Mouse (Mus musculus) stomach, postnatal 0 days (tissue): ENCODE measurements around the gene Pgs1.

Experiments
- CTCF ChIP-seq: IDR thresholded peaks from 2 replicates; pipeline ENCODE4 v1.5.1; 2016; ENCODE audit warnings: antibody characterized with exemption, low read depth, mild to moderate bottlenecking, moderate library complexity
- EP300 ChIP-seq: optimal IDR thresholded peaks from 2 replicates; pipeline ENCODE3; 2016; ENCODE audit warnings: antibody characterized with exemption

GRCm38 (mm10) chr11:117963872-117964271 lies 22.2 kb upstream of the Pgs1 start:
- TF ChIP-seq CTCF, result 0 out of 2 replicates have a peak, but pooled peaks have one; percentile 32
- no peak for TF ChIP-seq EP300
